Mouse (Mus musculus): ENCODE data around the gene Adgrd1. TPM values are rescaled to one million over a fixed set of nuclear protein-coding genes. Genes with fewer than 3 reads are reported as not detected.

The Adgrd1 gene
- total and polyA plus RNA-seq, 3 experiments: 0.04 to 0.07 TPM; not detected in 1

DNA sequence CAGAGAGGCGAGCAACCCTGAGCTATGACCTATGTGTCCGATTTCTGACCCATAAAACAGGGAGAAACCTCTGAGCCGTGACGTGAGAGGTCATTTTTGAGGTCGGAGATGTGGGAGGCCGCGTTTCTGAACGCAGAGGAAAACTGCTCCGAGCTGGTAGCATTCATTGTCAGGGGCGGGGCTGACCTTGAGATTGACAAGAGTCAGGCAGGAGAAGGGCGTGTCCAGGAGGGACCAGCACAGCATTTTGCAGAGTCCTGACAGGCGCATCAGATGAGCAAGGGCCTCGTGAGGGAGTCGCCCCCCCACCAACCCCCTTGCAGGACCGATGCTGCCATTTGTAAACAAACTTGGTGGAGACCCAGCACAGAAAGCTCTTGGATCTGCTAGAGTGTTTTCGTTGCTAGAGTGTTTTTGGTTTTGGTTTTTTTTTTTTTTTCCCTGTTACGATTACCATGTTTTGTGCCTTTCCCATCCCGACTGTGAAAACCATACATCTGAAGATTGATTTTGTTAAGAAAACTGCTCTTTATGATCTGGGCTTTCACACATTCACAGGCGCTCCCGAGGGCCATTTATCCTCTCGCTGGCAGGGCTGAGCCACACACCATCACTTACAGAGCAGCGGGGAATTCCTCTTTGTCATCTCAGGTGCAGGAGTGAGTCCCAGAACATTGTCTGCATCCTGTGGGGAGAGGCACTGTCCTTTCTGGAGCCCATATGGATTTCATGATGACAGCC lies 121.1 kb downstream of the Adgrd1 start:
- H3K27ac ChIP-seq (ENCODE audit: insufficient read depth, low read depth): no peak overlapping the region
- H3K4me2 ChIP-seq (ENCODE audit: insufficient read depth, low read depth, poor library complexity, severe bottlenecking): no peak overlapping the region
- dilution Hi-C loops (cut with MboI; ENCODE audit: extremely low pct_ligation_motif_present, extremely low pct_unique_long_range_greater_than_20kb, low sequenced_read_pairs): no loop called here
- no peak overlapping the region for H3K9ac ChIP-seq (ENCODE audit: insufficient read depth, low read depth)
- H3K4me3 ChIP-seq (replicated peaks in 1 of 3; ENCODE audit: low read depth in 2 of 3, low read length in 2 of 3, poor library complexity in 1 of 3): no peak overlapping the region
- no peaks in the 10 kb centered on the region for H3K27me3 ChIP-seq (replicated peaks)
- H3K79me2 ChIP-seq (replicated peaks; ENCODE audit: control insufficient read depth, extremely low read depth, insufficient read depth, poor library complexity, severe bottlenecking): no peaks in the 10 kb centered on the region
- H3K9me3 ChIP-seq (replicated peaks; ENCODE audit: low read length): peaks cover 53% of the 10 kb centered on the region
- H3K36me3 ChIP-seq (replicated peaks in 1 of 2; ENCODE audit: control insufficient read depth in 1 of 2, insufficient read depth in 1 of 2, low read length in 1 of 2): no peaks in the 10 kb centered on the region
- TF ChIP-seq NRF1 (IDR thresholded peaks at IDR 0.05; ENCODE audit: low read depth, low read length): no peak
- no peak for TF ChIP-seq BHLHE40 (IDR thresholded peaks at IDR 0.05; ENCODE audit: low read depth, low read length)
- no peak for TF ChIP-seq JUN (IDR thresholded peaks at IDR 0.05; ENCODE audit: insufficient read depth, low read depth, low read length)
- TF ChIP-seq EP300 (IDR thresholded peaks at IDR 0.05; ENCODE audit: low read length): no peak
- no peak for TF ChIP-seq CTCF (conservative IDR thresholded peaks at IDR 0.05 in 1 of 2, IDR thresholded peaks at IDR 0.05 in 1 of 2; ENCODE audit: low read depth in 2 of 2, low read length in 2 of 2)
- no peak for TF ChIP-seq E2F4 (IDR thresholded peaks at IDR 0.05; ENCODE audit: insufficient replicate concordance, low read depth, low read length)
- no peak for TF ChIP-seq MAZ (IDR thresholded peaks at IDR 0.05; ENCODE audit: low read depth, low read length)
- no peak for TF ChIP-seq MAFK (IDR thresholded peaks at IDR 0.05; ENCODE audit: insufficient replicate concordance, low read length)
- TF ChIP-seq TBP (conservative IDR thresholded peaks at IDR 0.05; ENCODE audit: low read depth, low read length): no peak
- TF ChIP-seq RCOR1 (conservative IDR thresholded peaks at IDR 0.05; ENCODE audit: low read depth, low read length): no peak
- no peak for TF ChIP-seq MXI1 (IDR thresholded peaks at IDR 0.05; ENCODE audit: low read depth, low read length)
- TF ChIP-seq HCFC1 (IDR thresholded peaks at IDR 0.05; ENCODE audit: low read depth, low read length): no peak
- TF ChIP-seq POLR2AphosphoS2 (IDR thresholded peaks at IDR 0.05; ENCODE audit: low read depth, low read length): no peak
- no peak for TF ChIP-seq CHD1 (IDR thresholded peaks at IDR 0.05; ENCODE audit: low read depth, low read length)
- TF ChIP-seq SMC3 (IDR thresholded peaks at IDR 0.05; ENCODE audit: low read depth, low read length): no peak
- no peak for TF ChIP-seq MAX (IDR thresholded peaks at IDR 0.05; ENCODE audit: low read length)
- no peak for TF ChIP-seq USF1 (IDR thresholded peaks at IDR 0.05; ENCODE audit: low read depth, low read length)
- no peak for TF ChIP-seq MYC (IDR thresholded peaks at IDR 0.05; ENCODE audit: low read depth, low read length)
- TF ChIP-seq JUND (conservative IDR thresholded peaks at IDR 0.05; ENCODE audit: low read depth, low read length): no peak
- no peak for TF ChIP-seq IRF4 (IDR thresholded peaks at IDR 0.05; ENCODE audit: low read depth, low read length)
- in situ Hi-C loops (cut with MboI; ENCODE audit: low pct_ligation_motif_present, low pct_unique_long_range_greater_than_20kb, low sequenced_read_pairs): no loop called here
- no peaks in the 10 kb centered on the region for H3K4me1 ChIP-seq (ENCODE audit: control insufficient read depth in 1 of 2, insufficient read depth in 2 of 2)
- no peak for DNase-seq (ENCODE audit: extremely low read depth)

DNA sequence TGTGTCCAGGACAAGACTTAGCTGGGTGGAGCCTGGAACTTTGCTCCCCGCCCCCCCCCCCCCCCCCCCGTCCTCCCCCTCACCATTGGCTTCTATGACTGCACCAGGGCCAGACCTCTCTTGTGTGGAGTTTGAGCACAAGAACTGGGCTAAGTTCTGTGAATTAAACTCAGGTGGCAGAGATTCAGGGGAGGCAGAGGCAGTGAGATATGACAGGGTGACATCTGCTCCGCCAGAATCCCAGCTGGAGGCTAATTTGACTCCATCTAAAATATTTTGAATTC lies 121.6 kb downstream of the Adgrd1 start:
- Histone ChIP-seq H3K4me2 (ENCODE audit: insufficient read depth, low read depth, poor library complexity, severe bottlenecking) (no peak overlapping the region), H3K9ac (ENCODE audit: insufficient read depth, low read depth) (no peak overlapping the region), H3K27me3 (replicated peaks) (no peaks in the 10 kb centered on the region), H3K36me3 (replicated peaks in 1 of 2; ENCODE audit: control insufficient read depth in 1 of 2, insufficient read depth in 1 of 2, low read length in 1 of 2) (no peaks in the 10 kb centered on the region), H3K4me3 (replicated peaks in 1 of 3; ENCODE audit: low read depth in 2 of 3, low read length in 2 of 3, poor library complexity in 1 of 3) (no peak overlapping the region), H3K27ac (ENCODE audit: insufficient read depth, low read depth) (no peak overlapping the region), H3K79me2 (replicated peaks; ENCODE audit: control insufficient read depth, extremely low read depth, insufficient read depth, poor library complexity, severe bottlenecking) (no peaks in the 10 kb centered on the region), H3K4me1 (ENCODE audit: control insufficient read depth in 1 of 2, insufficient read depth in 2 of 2) (no peaks in the 10 kb centered on the region), H3K9me3 (replicated peaks; ENCODE audit: low read length) (peaks cover 50% of the 10 kb centered on the region)
- in situ Hi-C loops (cut with MboI; ENCODE audit: low pct_ligation_motif_present, low pct_unique_long_range_greater_than_20kb, low sequenced_read_pairs): no loop called here
- dilution Hi-C loops (cut with MboI; ENCODE audit: extremely low pct_ligation_motif_present, extremely low pct_unique_long_range_greater_than_20kb, low sequenced_read_pairs): no loop called here
- no peak for DNase-seq (ENCODE audit: extremely low read depth)
- TF ChIP-seq MEF2A (IDR thresholded peaks at IDR 0.05; ENCODE audit: borderline replicate concordance, low read depth, low read length) (no peak), SMC3 (IDR thresholded peaks at IDR 0.05; ENCODE audit: low read depth, low read length) (no peak), ELF1 (IDR thresholded peaks at IDR 0.05; ENCODE audit: low read depth, low read length) (no peak)
